Mouse (Mus musculus): Measurements from ENCODE around the gene C1qc. TPM values are rescaled to one million over a fixed set of nuclear protein-coding genes. Genes with fewer than 3 reads are reported as not detected.
A peak's percentile ranks its signal among the peaks of the same experiment; 100 is the strongest.

Gene C1qc
- 14.5 and 16.7 TPM in 2 replicates for polyA plus RNA-seq (2014; fragmentation: Nextera tagmentation; extraction: Ambion mirVana)

DNA sequence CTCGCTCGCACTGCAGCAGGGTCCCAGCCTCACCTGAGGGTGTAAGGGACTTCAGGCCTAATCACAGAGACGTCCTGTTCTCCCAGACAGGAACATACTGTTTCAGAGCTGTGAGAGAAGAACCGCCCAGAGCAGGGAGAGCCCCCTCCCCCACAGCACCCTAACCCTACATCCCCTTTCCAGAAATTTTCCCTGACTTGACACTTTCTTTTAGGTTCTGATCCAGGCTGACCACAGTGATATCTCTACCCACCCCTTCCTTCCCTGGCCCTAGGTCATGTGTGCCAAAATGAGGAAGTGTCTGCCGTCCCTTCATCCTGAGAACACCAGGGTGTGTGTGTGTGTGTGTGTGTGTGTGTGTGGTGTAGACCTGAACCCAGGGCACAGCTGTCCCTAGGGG is at the start of gene C1qc:
Gene C1qc (minus strand): TSS at position 255 of the 400 bp plus-strand sequence.
- no peak within 1 kb of the TSS for H3K27ac ChIP-seq (replicated peaks; ENCODE audit: low read depth, low read length)
- H3K9me3 ChIP-seq (replicated peaks; ENCODE audit: control insufficient read depth, low read length) = no peaks in the 10 kb centered on the region
- no peak within 1 kb of the TSS for H3K4me2 ChIP-seq (ENCODE audit: low read depth, low read length)
- 0 out of 2 replicates have a peak, but pooled peaks cover 2% of the 10 kb centered on the region for H3K4me1 ChIP-seq (ENCODE audit: control insufficient read depth, insufficient read depth, low read length)
- H3K27me3 ChIP-seq (ENCODE audit: control insufficient read depth, insufficient read depth, low read length) = peaks cover 12% of the 10 kb centered on the region
- ATAC-seq (replicated peaks; ENCODE audit: insufficient number of reproducible peaks, low FRiP score, low TSS enrichment, low read depth) (no peak), DNase-seq (ENCODE audit: low spot score) (no peak)
- H3K36me3 ChIP-seq (replicated peaks; ENCODE audit: control insufficient read depth, insufficient read depth, low read depth, low read length) = no peaks in the 10 kb centered on the region
- H3K4me3 ChIP-seq (ENCODE audit: low read depth, low read length) = no peak within 1 kb of the TSS
- WGBS = 57% methylated on average over 5 of the region's 5 CpGs
- H3K9ac ChIP-seq (replicated peaks; ENCODE audit: low read length) = no peak within 1 kb of the TSS

DNA sequence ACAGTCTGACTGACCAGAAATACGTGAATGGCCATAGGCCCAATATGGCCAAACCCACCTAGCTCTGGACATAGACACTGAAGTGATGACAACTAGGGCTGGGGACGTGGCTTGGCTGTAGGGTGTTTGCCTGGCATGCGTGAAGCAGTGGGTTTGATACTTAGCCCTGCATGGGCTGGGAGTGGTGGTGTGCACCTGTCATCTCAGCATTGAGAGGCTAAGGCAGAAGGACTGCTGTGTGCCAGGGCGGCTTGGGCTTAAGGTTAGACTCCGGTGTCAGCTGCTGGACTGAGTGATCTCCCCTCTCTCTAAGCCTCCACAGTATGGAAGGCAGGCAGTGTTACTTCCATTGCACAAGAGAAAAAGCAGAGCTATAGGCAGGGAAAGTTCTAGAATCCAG is 45.1 kb upstream of the C1qc start:
- DNase-seq (ENCODE audit: low spot score) (no peak), ATAC-seq (replicated peaks; ENCODE audit: insufficient number of reproducible peaks, low FRiP score, low TSS enrichment, low read depth) (no peak)
- Histone ChIP-seq H3K9me3 (replicated peaks; ENCODE audit: control insufficient read depth, low read length) (no peaks in the 10 kb centered on the region), H3K9ac (replicated peaks; ENCODE audit: low read length) (no peak overlapping the region), H3K4me3 (ENCODE audit: low read depth, low read length) (no peak overlapping the region), H3K27ac (replicated peaks; ENCODE audit: low read depth, low read length) (no peak overlapping the region), H3K4me1 (ENCODE audit: control insufficient read depth, insufficient read depth, low read length) (peaks cover 1% of the 10 kb centered on the region; the same call in 1 of the 2 replicates), H3K4me2 (ENCODE audit: low read depth, low read length) (no peak overlapping the region), H3K27me3 (ENCODE audit: control insufficient read depth, insufficient read depth, low read length) (no peaks in the 10 kb centered on the region), H3K36me3 (replicated peaks; ENCODE audit: control insufficient read depth, insufficient read depth, low read depth, low read length) (no peaks in the 10 kb centered on the region)
- WGBS = 84% methylated on average over 5 of the region's 5 CpGs

DNA sequence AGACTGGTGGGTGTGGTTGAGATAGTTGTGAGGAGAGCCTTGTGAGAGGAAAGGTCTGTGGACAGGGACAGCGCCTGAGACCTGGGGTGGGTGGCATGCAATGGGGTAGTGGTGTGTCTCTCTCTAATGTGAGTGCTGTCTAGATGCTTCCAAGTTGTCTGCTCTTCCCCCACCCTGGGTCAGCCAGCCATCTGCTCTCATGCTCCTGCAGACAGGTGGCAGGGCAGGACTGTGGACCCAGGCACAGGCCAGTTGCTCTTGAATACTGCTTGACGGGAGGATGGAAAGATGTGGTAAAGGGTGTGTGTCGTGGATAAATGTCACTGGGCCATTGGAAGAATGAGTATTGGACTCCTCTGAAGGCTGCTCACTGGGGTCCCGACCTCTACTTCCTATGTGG is 44.5 kb upstream of the C1qc start:
- no peaks in the 10 kb centered on the region for H3K36me3 ChIP-seq (replicated peaks; ENCODE audit: control insufficient read depth, insufficient read depth, low read depth, low read length)
- H3K27me3 ChIP-seq (ENCODE audit: control insufficient read depth, insufficient read depth, low read length) = no peaks in the 10 kb centered on the region
- DNase-seq (ENCODE audit: low spot score) = no peak
- H3K27ac ChIP-seq (replicated peaks; ENCODE audit: low read depth, low read length) = no peak overlapping the region
- H3K4me1 ChIP-seq (ENCODE audit: control insufficient read depth, insufficient read depth, low read length) = no peaks in the 10 kb centered on the region
- H3K4me2 ChIP-seq (ENCODE audit: low read depth, low read length) = no peak overlapping the region
- H3K9me3 ChIP-seq (replicated peaks; ENCODE audit: control insufficient read depth, low read length) = no peaks in the 10 kb centered on the region
- H3K9ac ChIP-seq (replicated peaks; ENCODE audit: low read length) = no peak overlapping the region
- H3K4me3 ChIP-seq (ENCODE audit: low read depth, low read length) = no peak overlapping the region
- ATAC-seq (replicated peaks; ENCODE audit: insufficient number of reproducible peaks, low FRiP score, low TSS enrichment, low read depth) = no peak
- 75% methylated on average over 4 of the region's 4 CpGs for WGBS

DNA sequence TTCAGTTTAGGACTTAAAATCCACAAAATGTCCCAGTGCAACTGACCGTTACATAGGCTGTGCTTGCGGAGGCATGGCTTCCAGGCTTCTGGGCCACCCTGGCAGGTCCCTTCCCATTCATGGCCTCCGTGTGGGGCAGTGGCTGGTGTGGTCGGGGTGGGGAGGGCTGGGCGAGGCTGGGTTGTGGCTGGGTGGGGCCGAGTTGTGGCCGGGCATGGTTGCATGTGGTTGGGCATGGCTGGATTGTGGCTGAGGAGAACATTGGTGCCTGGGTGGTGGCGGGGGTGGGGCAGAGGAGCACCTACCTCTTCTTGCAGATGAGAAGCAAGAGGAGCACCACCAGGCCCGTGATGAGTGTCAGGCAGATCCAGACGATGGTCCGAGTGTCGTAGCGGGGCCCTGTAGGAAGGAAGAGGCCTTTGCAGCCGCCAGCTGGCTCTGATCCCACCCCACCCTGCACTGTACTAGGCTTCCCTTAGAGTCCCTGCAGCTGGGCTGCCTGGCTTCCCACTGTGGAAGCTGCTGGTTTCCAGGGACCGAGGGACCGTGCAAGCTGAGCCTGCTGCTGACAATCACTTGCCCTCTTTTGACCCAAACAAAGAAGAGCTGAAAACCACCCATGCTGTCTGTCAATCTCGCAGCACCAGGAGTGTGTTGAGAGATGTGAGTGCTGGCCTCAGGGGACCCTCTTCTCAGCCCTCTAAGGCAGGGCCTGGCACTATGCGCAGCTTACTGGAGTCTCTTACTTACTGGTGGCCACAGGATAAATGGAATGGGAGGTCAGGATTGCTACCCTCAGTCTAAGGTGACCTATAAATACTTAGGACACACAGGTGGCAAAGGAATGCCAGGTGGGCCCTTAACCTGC is 42.1 kb upstream of the C1qc start:
- Histone ChIP-seq H3K4me3 (ENCODE audit: low read depth, low read length) (no peak overlapping the region), H3K36me3 (replicated peaks; ENCODE audit: control insufficient read depth, insufficient read depth, low read depth, low read length) (no peaks in the 10 kb centered on the region), H3K4me2 (ENCODE audit: low read depth, low read length) (no peak overlapping the region), H3K27ac (replicated peaks; ENCODE audit: low read depth, low read length) (no peak overlapping the region), H3K9me3 (replicated peaks; ENCODE audit: control insufficient read depth, low read length) (no peaks in the 10 kb centered on the region), H3K4me1 (ENCODE audit: control insufficient read depth, insufficient read depth, low read length) (no peaks in the 10 kb centered on the region), H3K9ac (replicated peaks; ENCODE audit: low read length) (no peak overlapping the region), H3K27me3 (ENCODE audit: control insufficient read depth, insufficient read depth, low read length) (no peaks in the 10 kb centered on the region; the same call in 1 of the 2 replicates)
- DNase-seq (ENCODE audit: low spot score) (no peak), ATAC-seq (replicated peaks; ENCODE audit: insufficient number of reproducible peaks, low FRiP score, low TSS enrichment, low read depth) (no peak; the same call in 1 of the 2 replicates)
- WGBS = 50% methylated on average over 18 of the region's 18 CpGs

DNA sequence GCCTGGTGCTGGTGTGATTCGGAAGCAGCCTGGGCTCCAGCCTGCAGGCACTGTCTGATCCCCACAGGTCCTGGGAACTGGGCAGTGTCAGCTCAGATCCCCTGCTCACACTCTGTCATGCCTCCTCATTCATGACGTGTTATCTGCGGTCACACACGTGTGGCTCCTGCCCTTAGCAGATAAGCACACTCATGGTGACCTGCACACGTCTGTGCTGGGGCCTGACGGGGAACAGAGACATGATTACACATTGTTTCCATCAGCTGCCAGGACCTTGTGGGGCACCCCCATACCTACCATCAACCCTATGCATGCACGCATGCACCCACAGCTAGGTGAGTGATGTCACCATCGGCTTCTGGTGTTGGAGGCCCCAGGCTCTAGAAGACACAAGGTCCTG is 37.6 kb upstream of the C1qc start:
- 87% methylated on average over 8 of the region's 8 CpGs for WGBS
- DNase-seq (ENCODE audit: low spot score) = no peak
- Histone ChIP-seq H3K4me1 (ENCODE audit: control insufficient read depth, insufficient read depth, low read length) (no peaks in the 10 kb centered on the region), H3K4me3 (ENCODE audit: low read depth, low read length) (no peak overlapping the region), H3K4me2 (ENCODE audit: low read depth, low read length) (no peak overlapping the region), H3K9ac (replicated peaks; ENCODE audit: low read length) (no peak overlapping the region), H3K36me3 (replicated peaks; ENCODE audit: control insufficient read depth, insufficient read depth, low read depth, low read length) (no peaks in the 10 kb centered on the region), H3K27ac (replicated peaks; ENCODE audit: low read depth, low read length) (no peak overlapping the region), H3K9me3 (replicated peaks; ENCODE audit: control insufficient read depth, low read length) (no peaks in the 10 kb centered on the region), H3K27me3 (ENCODE audit: control insufficient read depth, insufficient read depth, low read length) (peaks cover 3% of the 10 kb centered on the region; the same call in 1 of the 2 replicates)
- ATAC-seq (replicated peaks; ENCODE audit: insufficient number of reproducible peaks, low FRiP score, low TSS enrichment, low read depth) = no peak

DNA sequence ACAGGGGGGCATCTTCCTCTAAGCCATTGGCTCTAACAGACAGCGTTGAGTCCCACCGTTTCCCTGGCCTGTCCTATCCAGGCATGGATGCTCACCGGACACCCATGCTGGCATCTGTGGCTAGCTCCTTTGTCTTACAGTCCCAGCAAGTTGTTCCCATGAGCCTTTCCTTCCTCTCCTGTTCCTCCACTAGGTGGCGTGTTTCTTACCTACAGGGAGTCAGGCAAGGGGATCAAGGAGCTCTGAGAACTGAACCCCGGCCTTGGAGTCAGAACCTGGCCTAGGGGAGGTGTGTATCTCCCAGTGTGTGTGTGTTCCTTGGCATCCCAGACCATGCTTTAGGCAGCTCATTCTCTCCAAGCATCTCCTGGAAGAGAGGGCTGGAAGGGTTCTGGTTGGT is 36.1 kb upstream of the C1qc start:
- H3K36me3 ChIP-seq (replicated peaks; ENCODE audit: control insufficient read depth, insufficient read depth, low read depth, low read length) = no peaks in the 10 kb centered on the region
- ATAC-seq (replicated peaks; ENCODE audit: insufficient number of reproducible peaks, low FRiP score, low TSS enrichment, low read depth) = no peak
- H3K9me3 ChIP-seq (replicated peaks; ENCODE audit: control insufficient read depth, low read length) = no peaks in the 10 kb centered on the region
- peaks cover 3% of the 10 kb centered on the region; the same call in 1 of the 2 replicates for H3K27me3 ChIP-seq (ENCODE audit: control insufficient read depth, insufficient read depth, low read length)
- WGBS = 5% methylated on average over 5 of the region's 5 CpGs
- no peak overlapping the region for H3K4me3 ChIP-seq (ENCODE audit: low read depth, low read length)
- no peak overlapping the region for H3K27ac ChIP-seq (replicated peaks; ENCODE audit: low read depth, low read length)
- peak; percentile 69 for DNase-seq (ENCODE audit: low spot score)
- no peak overlapping the region for H3K9ac ChIP-seq (replicated peaks; ENCODE audit: low read length)
- H3K4me1 ChIP-seq (ENCODE audit: control insufficient read depth, insufficient read depth, low read length) = no peaks in the 10 kb centered on the region
- H3K4me2 ChIP-seq (ENCODE audit: low read depth, low read length) = no peak overlapping the region

DNA sequence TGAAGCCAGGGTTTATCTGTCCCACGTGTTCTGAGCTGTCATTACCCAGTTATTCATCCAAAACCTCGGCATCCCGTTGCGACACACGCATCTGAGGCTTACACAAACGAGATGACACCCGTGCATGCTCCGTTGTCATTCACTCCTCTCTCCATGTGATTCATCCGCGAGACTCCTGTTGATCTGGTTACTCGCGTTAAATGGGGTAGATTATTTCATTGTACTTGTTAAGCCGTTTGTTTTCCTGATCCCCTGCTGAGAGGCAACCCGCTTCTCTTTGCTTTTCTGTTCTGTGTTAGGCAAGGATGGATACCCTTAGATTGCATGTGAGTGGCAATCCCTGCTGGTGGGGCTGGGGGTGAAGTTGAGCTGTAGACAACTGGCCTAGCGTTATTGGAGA is 32.9 kb upstream of the C1qc start:
- Histone ChIP-seq H3K4me2 (ENCODE audit: low read depth, low read length) (no peak overlapping the region), H3K9me3 (replicated peaks; ENCODE audit: control insufficient read depth, low read length) (no peaks in the 10 kb centered on the region), H3K27ac (replicated peaks; ENCODE audit: low read depth, low read length) (no peak overlapping the region), H3K36me3 (replicated peaks; ENCODE audit: control insufficient read depth, insufficient read depth, low read depth, low read length) (no peaks in the 10 kb centered on the region), H3K9ac (replicated peaks; ENCODE audit: low read length) (no peak overlapping the region), H3K27me3 (ENCODE audit: control insufficient read depth, insufficient read depth, low read length) (peaks cover 3% of the 10 kb centered on the region; the same call in 1 of the 2 replicates), H3K4me3 (ENCODE audit: low read depth, low read length) (no peak overlapping the region), H3K4me1 (ENCODE audit: control insufficient read depth, insufficient read depth, low read length) (no peaks in the 10 kb centered on the region)
- ATAC-seq (replicated peaks; ENCODE audit: insufficient number of reproducible peaks, low FRiP score, low TSS enrichment, low read depth) (no peak), DNase-seq (ENCODE audit: low spot score) (no peak)
- WGBS = 12% methylated on average over 15 of the region's 15 CpGs

DNA sequence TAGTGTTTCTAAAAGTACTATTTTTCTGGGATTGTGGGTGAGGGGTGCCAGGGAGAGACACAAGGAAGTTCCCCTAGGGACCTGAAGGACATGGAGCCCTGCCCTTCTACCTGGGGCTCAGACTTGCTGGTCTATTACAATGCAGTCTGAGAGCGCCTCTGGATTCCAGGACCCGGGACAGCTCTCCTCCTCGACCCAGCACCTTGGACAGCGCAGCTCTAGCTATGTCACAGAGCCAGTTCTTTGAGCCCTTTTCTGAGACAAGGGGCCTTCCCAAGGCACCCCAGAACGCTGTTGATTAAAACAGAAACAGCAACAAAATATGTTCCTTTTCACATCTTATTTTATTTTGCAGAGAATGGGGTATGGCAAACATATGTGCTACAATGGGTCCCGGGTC is 31.7 kb upstream of the C1qc start:
- DNase-seq (ENCODE audit: low spot score) (peak; percentile 91), ATAC-seq (replicated peaks; ENCODE audit: insufficient number of reproducible peaks, low FRiP score, low TSS enrichment, low read depth) (no peak)
- no peak overlapping the region for H3K27ac ChIP-seq (replicated peaks; ENCODE audit: low read depth, low read length)
- 2% methylated on average over 6 of the region's 6 CpGs for WGBS
- H3K9ac ChIP-seq (replicated peaks; ENCODE audit: low read length) = no peak overlapping the region
- no peak overlapping the region for H3K4me2 ChIP-seq (ENCODE audit: low read depth, low read length)
- H3K4me1 ChIP-seq (ENCODE audit: control insufficient read depth, insufficient read depth, low read length) = no peaks in the 10 kb centered on the region
- H3K4me3 ChIP-seq (ENCODE audit: low read depth, low read length) = no peak overlapping the region
- H3K9me3 ChIP-seq (replicated peaks; ENCODE audit: control insufficient read depth, low read length) = no peaks in the 10 kb centered on the region
- H3K36me3 ChIP-seq (replicated peaks; ENCODE audit: control insufficient read depth, insufficient read depth, low read depth, low read length) = no peaks in the 10 kb centered on the region
- 0 out of 2 replicates have a peak, but pooled peaks cover 3% of the 10 kb centered on the region for H3K27me3 ChIP-seq (ENCODE audit: control insufficient read depth, insufficient read depth, low read length)

Measured in embryonic facial prominence, embryonic 11.5 days (tissue).